Mouse (Mus musculus) kidney, postnatal 0 days (tissue): ENCODE data around the gene Gm4922. TPM values are rescaled to one million over a fixed set of nuclear protein-coding genes. Genes with fewer than 3 reads are reported as not detected.

Experiments used
- ATAC-seq: fragments of 200-750 bp; cut with Nextera tagmentation; replicated peaks from 2 replicates; pipeline ENCODE4 v1.8.0; 2017; ENCODE audit warnings: low read depth, moderate number of reproducible peaks, moderate TSS enrichment, moderate library complexity; ENCODE audit not compliant: low FRiP score
- DNase-seq: peaks from one replicate; pipeline ENCODE4 v3.0.0-alpha.2; 2016; ENCODE audit warnings: low spot score
- H3K27ac ChIP-seq: fragments of 300-500 bp; sonication (generic); 2 replicates; pipeline ENCODE4 v1.5.1; 2014; ENCODE audit warnings: mild to moderate bottlenecking
- H3K27me3 ChIP-seq: fragments of 300-500 bp; sonication (generic); 2 replicates; pipeline ENCODE4 v1.6.1; 2014; ENCODE audit warnings: low read length, mixed read lengths; ENCODE audit not compliant: insufficient read depth
- H3K36me3 ChIP-seq: fragments of 300-500 bp; sonication (generic); 2 replicates; pipeline ENCODE4 v1.6.1; 2014; ENCODE audit warnings: low read length, mixed read lengths; ENCODE audit not compliant: insufficient read depth
- H3K4me1 ChIP-seq: fragments of 300-500 bp; sonication (generic); replicated peaks from 2 replicates; pipeline ENCODE4 v1.6.1; 2014; ENCODE audit warnings: antibody characterized with exemption, low read length, mixed read lengths; ENCODE audit not compliant: insufficient read depth
- H3K4me2 ChIP-seq: fragments of 300-500 bp; sonication (generic); 2 replicates; pipeline ENCODE4 v1.6.1; 2014; ENCODE audit warnings: mild to moderate bottlenecking, low read length, moderate library complexity, mixed read lengths
- H3K4me3 ChIP-seq: fragments of 300-500 bp; sonication (generic); replicated peaks from 2 replicates; pipeline ENCODE4 v1.5.1; 2014; ENCODE audit warnings: low read depth, low read length
- H3K9ac ChIP-seq: fragments of 300-500 bp; sonication (generic); 2 replicates; pipeline ENCODE4 v1.6.1; 2014; ENCODE audit warnings: low read depth, low read length
- H3K9me3 ChIP-seq: fragments of 300-500 bp; sonication (generic); replicated peaks from 2 replicates; pipeline ENCODE4 v1.6.1; 2016; ENCODE audit warnings: low read length, inconsistent platforms, mixed read lengths
- CTCF ChIP-seq: IDR thresholded peaks from 2 replicates; pipeline ENCODE4 v1.5.1; 2016; ENCODE audit warnings: antibody characterized with exemption, low read depth, mild to moderate bottlenecking, moderate library complexity
- WGBS: fragments of 180-500 bp; shearing (Covaris S2); extraction: QIAGEN DNeasy Blood & Tissue Kit; methylation state at CpG from one replicate; pipeline ENCODE4 v1.1.7; 2014; 5-methylcytosine and 5-hydroxymethylcytosine counted together
- polyA plus RNA-seq: library from polyadenylated mRNA; unstranded; fragments of >200 nt; fragmentation: Nextera tagmentation; extraction: Ambion mirVana; gene quantifications from 2 replicates; pipeline ENCODE4 v1.2.1, GENCODE M21; 2015

The Gm4922 gene
- polyA plus RNA-seq, 1 experiment from 2014 or later: not detected

- Histone ChIP-seq H3K9me3 (no peaks in the 10 kb centered on the region), H3K4me1 (no peaks in the 10 kb centered on the region), H3K4me2 (no peak overlapping the region), H3K4me3 (no peak overlapping the region), H3K9ac (no peak overlapping the region), H3K27me3 (no peaks in the 10 kb centered on the region), H3K36me3 (no peaks in the 10 kb centered on the region), H3K27ac (no peak overlapping the region)
- no peak for TF ChIP-seq CTCF
- DNase-seq (no peak), ATAC-seq (no peak)
- 85% methylated on average over 8 of the region's 8 CpGs for WGBS
Measured at GRCm38 (mm10) chr10:18741024-18741423, 45.6 kb downstream of the Gm4922 start.

Other genes starting within 250 kb of the Gm4922 start
- gene Hebp2, start 240.7 kb downstream of the Gm4922 start, polyA plus RNA-seq: 18.2 and 19.1 TPM in 2 replicates
- gene Arfgef3, start 42.8 kb downstream of the Gm4922 start, polyA plus RNA-seq: 1.1 and 1.2 TPM in 2 replicates
- gene Perp, start 58.2 kb upstream of the Gm4922 start, polyA plus RNA-seq: 39.3 and 41.6 TPM in 2 replicates
- gene Tnfaip3, start 228.9 kb upstream of the Gm4922 start, polyA plus RNA-seq: 2.5 and 2.6 TPM in 2 replicates